Mouse (Mus musculus) MEL (cell line): ENCODE data around the gene 4833423E24Rik. TPM values are rescaled to one million over a fixed set of nuclear protein-coding genes. Genes with fewer than 3 reads are reported as not detected.

Source experiments
- DNase-seq: peaks from one replicate; pipeline ENCODE4 v3.0.0; 2011; ENCODE audit warnings: low read depth, low spot score
- H3K27ac ChIP-seq: 2 replicates; pipeline ENCODE4 v1.5.1; 2012; ENCODE audit warnings: low read depth, mild to moderate bottlenecking, control low read depth, low read length, moderate library complexity; ENCODE audit not compliant: control insufficient read depth
- H3K27me3 ChIP-seq, 2 experiments: fragments of 150-350 bp in 1 of 2; sonication (generic) in 1 of 2; 2 replicates each; pipeline ENCODE4 v1.6.1; 2012; ENCODE audit warnings: low read length in 2 of 2, mild to moderate bottlenecking in 2 of 2, improper control_type of control experiment in 1 of 2, moderate library complexity in 1 of 2; ENCODE audit not compliant: insufficient read depth in 2 of 2, control insufficient read depth in 1 of 2
- H3K36me3 ChIP-seq, 2 experiments: 2 replicates each; pipeline ENCODE4 v1.6.1; 2012 to 2014; ENCODE audit warnings: low read length in 2 of 2, improper control_type of control experiment in 1 of 2, inconsistent platforms in 1 of 2, mild to moderate bottlenecking in 1 of 2; ENCODE audit not compliant: insufficient read depth in 2 of 2, control insufficient read depth in 1 of 2
- H3K4me1 ChIP-seq, 2 experiments: fragments of 150-350 bp in 1 of 2; sonication (generic) in 1 of 2; 2 replicates each; pipeline ENCODE4 v1.6.1; 2012; ENCODE audit warnings: low read length in 2 of 2, improper control_type of control experiment in 1 of 2, mild to moderate bottlenecking in 1 of 2; ENCODE audit not compliant: insufficient read depth in 2 of 2, control insufficient read depth in 1 of 2
- H3K4me3 ChIP-seq, 2 experiments: fragments of 150-350 bp in 1 of 2; sonication (generic) in 1 of 2; 2 replicates each; pipeline ENCODE4 v1.5.1; 2012; ENCODE audit warnings: low read depth in 2 of 2, low read length in 2 of 2, mild to moderate bottlenecking in 2 of 2, moderate library complexity in 2 of 2, control low read depth in 1 of 2, improper control_type of control experiment in 1 of 2; ENCODE audit not compliant: control insufficient read depth in 1 of 2, insufficient read depth in 1 of 2
- H3K79me2 ChIP-seq: 2 replicates; pipeline ENCODE4 v1.6.1; 2012; ENCODE audit warnings: mild to moderate bottlenecking, low read length, moderate library complexity; ENCODE audit not compliant: control insufficient read depth, poor library complexity, insufficient read depth
- H3K9ac ChIP-seq: 2 replicates; pipeline ENCODE4 v1.6.1; 2012; ENCODE audit warnings: low read depth, mild to moderate bottlenecking, control low read depth, low read length, moderate library complexity; ENCODE audit not compliant: control insufficient read depth, poor library complexity, severe bottlenecking
- H3K9me3 ChIP-seq: fragments of 150-350 bp; sonication (generic); replicated peaks from 2 replicates; pipeline ENCODE4 v1.6.1; 2012; ENCODE audit warnings: mild to moderate bottlenecking, low read length, improper control_type of control experiment, moderate library complexity; ENCODE audit not compliant: insufficient read depth
- CHD1 ChIP-seq: IDR thresholded peaks from 2 replicates; pipeline ENCODE4 v1.6.1; 2012; ENCODE audit warnings: low read depth, mild to moderate bottlenecking, inconsistent platforms, low read length, improper control_type of control experiment
- CTCF ChIP-seq, 3 experiments: IDR thresholded peaks in 2 of 3; conservative IDR thresholded peaks in 1 of 3; 2 replicates each; pipeline ENCODE4 v1.5.1; 2011 to 2012; ENCODE audit warnings: low read length in 3 of 3, low read depth in 2 of 3, mild to moderate bottlenecking in 2 of 3, improper control_type of control experiment in 1 of 3, inconsistent platforms in 1 of 3, mixed read lengths in 1 of 3, moderate library complexity in 1 of 3; ENCODE audit not compliant: control insufficient read depth in 1 of 3, insufficient read depth in 1 of 3, poor library complexity in 1 of 3, severe bottlenecking in 1 of 3
- ETS1 ChIP-seq: IDR thresholded peaks from 2 replicates; pipeline ENCODE4 v1.6.1; 2012; ENCODE audit warnings: low read depth, mild to moderate bottlenecking, inconsistent platforms, low read length, improper control_type of control experiment, moderate library complexity
- GABPA ChIP-seq: IDR thresholded peaks from 2 replicates; pipeline ENCODE4 v1.6.1; 2012; ENCODE audit warnings: low read depth, mild to moderate bottlenecking, inconsistent platforms, low read length, improper control_type of control experiment, moderate library complexity
- GATA1 ChIP-seq: IDR thresholded peaks from 2 replicates; pipeline ENCODE4 v1.6.1; 2011; ENCODE audit warnings: low read depth, low read length, improper control_type of control experiment
- JUND ChIP-seq: IDR thresholded peaks from 2 replicates; pipeline ENCODE4 v1.6.1; 2011; ENCODE audit warnings: low read depth, mild to moderate bottlenecking, improper control_type of control experiment, low read length
- MAFK ChIP-seq: IDR thresholded peaks from 2 replicates; pipeline ENCODE4 v1.6.1; 2011; ENCODE audit warnings: low read depth, mild to moderate bottlenecking, low read length, improper control_type of control experiment, borderline replicate concordance
- MAX ChIP-seq: IDR thresholded peaks from 2 replicates; pipeline ENCODE4 v1.6.1; 2011; ENCODE audit warnings: low read length, improper control_type of control experiment
- MEF2A ChIP-seq: IDR thresholded peaks from 2 replicates; pipeline ENCODE4 v1.6.1; 2014; ENCODE audit warnings: low read depth, mild to moderate bottlenecking, inconsistent platforms, low read length, improper control_type of control experiment; ENCODE audit not compliant: poor library complexity, insufficient replicate concordance, severe bottlenecking; ENCODE audit errors: extremely low read depth
- MXI1 ChIP-seq: IDR thresholded peaks from 2 replicates; pipeline ENCODE4 v1.6.1; 2011; ENCODE audit warnings: mild to moderate bottlenecking, low read depth, low read length, improper control_type of control experiment
- MYC ChIP-seq: IDR thresholded peaks from 2 replicates; pipeline ENCODE4 v1.6.1; 2011; ENCODE audit warnings: low read depth, mild to moderate bottlenecking, low read length, improper control_type of control experiment, moderate library complexity
- NRF1 ChIP-seq: IDR thresholded peaks from 2 replicates; pipeline ENCODE4 v1.6.1; 2014; ENCODE audit warnings: low read depth, mild to moderate bottlenecking, inconsistent platforms, low read length, improper control_type of control experiment, moderate library complexity; ENCODE audit not compliant: poor library complexity, insufficient read depth, severe bottlenecking
- POLR2AphosphoS2 ChIP-seq: IDR thresholded peaks from 2 replicates; pipeline ENCODE4 v1.6.1; 2011; ENCODE audit warnings: low read length, improper control_type of control experiment
- RAD21 ChIP-seq: IDR thresholded peaks from 2 replicates; pipeline ENCODE4 v1.6.1; 2011; ENCODE audit warnings: mild to moderate bottlenecking, low read depth, low read length, improper control_type of control experiment
- SIN3A ChIP-seq: IDR thresholded peaks from 2 replicates; pipeline ENCODE4 v1.6.1; 2012; ENCODE audit warnings: low read length, improper control_type of control experiment, inconsistent platforms
- TCF12 ChIP-seq: IDR thresholded peaks from 2 replicates; pipeline ENCODE4 v1.6.1; 2014; ENCODE audit warnings: low read depth, mild to moderate bottlenecking, inconsistent platforms, low read length, improper control_type of control experiment, moderate library complexity
- UBTF ChIP-seq: IDR thresholded peaks from 2 replicates; pipeline ENCODE4 v1.6.1; 2012; ENCODE audit warnings: low read depth, mild to moderate bottlenecking, inconsistent platforms, low read length, improper control_type of control experiment, moderate library complexity, borderline replicate concordance; ENCODE audit not compliant: insufficient read depth
- USF1 ChIP-seq: IDR thresholded peaks from 2 replicates; pipeline ENCODE4 v1.6.1; 2014; ENCODE audit warnings: low read depth, mild to moderate bottlenecking, inconsistent platforms, low read length, improper control_type of control experiment, moderate library complexity
- ZKSCAN1 ChIP-seq: IDR thresholded peaks from 2 replicates; pipeline ENCODE4 v1.6.1; 2012; ENCODE audit warnings: low read depth, mild to moderate bottlenecking, inconsistent platforms, low read length, improper control_type of control experiment, moderate library complexity
- polyA plus RNA-seq, 2 experiments: library from polyadenylated mRNA; stranded (reverse) in 1 of 2; unstranded in 1 of 2; fragments of >175 nt in 1 of 2; fragments of >200 nt in 1 of 2; gene quantifications; 2 replicates each; pipeline versions ENCODE4 v1.2.1 to v1.2.4; 2012; ENCODE audit warnings: low replicate concordance in 2 of 2, low read depth in 1 of 2; ENCODE audit not compliant: insufficient read length in 2 of 2, insufficient read depth in 1 of 2, missing spikeins in 1 of 2
- total RNA-seq: library from RNA; depleted of rRNA; stranded (reverse); fragments of 300-350 nt; gene quantifications from 2 replicates; pipeline ENCODE4 v1.2.3, GENCODE M21; 2012

Gene 4833423E24Rik
- total and polyA plus RNA-seq, 3 experiments, result not detected

- no peak for TF ChIP-seq GABPA
These were observed 41.4 kb upstream of the 4833423E24Rik start (continued) for GRCm38 (mm10) chr2:85560226-85560625.

- no peaks in the 10 kb centered on the region for H3K27me3 ChIP-seq
- no peak for DNase-seq
These were observed 36.0 kb upstream of the 4833423E24Rik start for GRCm38 (mm10) chr2:85554806-85555205.

GRCm38 (mm10) chr2:85533934-85534333 is 15.1 kb upstream of the 4833423E24Rik start:
- no peak for DNase-seq
- no peaks in the 10 kb centered on the region for H3K79me2 ChIP-seq
- H3K9me3 ChIP-seq, result no peaks in the 10 kb centered on the region
- H3K4me1 ChIP-seq, result no peaks in the 10 kb centered on the region
- no peaks in the 10 kb centered on the region for H3K36me3 ChIP-seq
- TF ChIP-seq CHD1 (no peak), MAX (no peak), JUND (no peak), CTCF (IDR thresholded peaks at IDR 0.05 in 2 of 3, conservative IDR thresholded peaks at IDR 0.05 in 1 of 3; ENCODE audit: control insufficient read depth in 1 of 3, insufficient read depth in 1 of 3, low read depth in 2 of 3, low read length in 3 of 3, poor library complexity in 1 of 3, severe bottlenecking in 1 of 3) (no peak), ETS1 (no peak)
- TF ChIP-seq, all 39 proteins: peak for 0
- Histone ChIP-seq H3K4me3 (no peak overlapping the region), H3K27me3 (no peaks in the 10 kb centered on the region), H3K9ac (no peak overlapping the region), H3K27ac (no peak overlapping the region)

More at GRCm38 (mm10) chr2:85554806-85555205, 36.0 kb upstream of the 4833423E24Rik start:
- Histone ChIP-seq H3K79me2 (no peaks in the 10 kb centered on the region), H3K9me3 (no peaks in the 10 kb centered on the region), H3K36me3 (no peaks in the 10 kb centered on the region), H3K4me3 (no peak overlapping the region), H3K9ac (no peak overlapping the region), H3K4me1 (no peaks in the 10 kb centered on the region), H3K27ac (no peak overlapping the region)
- TF ChIP-seq NRF1 (no peak), MYC (no peak), CTCF (IDR thresholded peaks at IDR 0.05 in 2 of 3, conservative IDR thresholded peaks at IDR 0.05 in 1 of 3; ENCODE audit: control insufficient read depth in 1 of 3, insufficient read depth in 1 of 3, low read depth in 2 of 3, low read length in 3 of 3, poor library complexity in 1 of 3, severe bottlenecking in 1 of 3) (no peak), POLR2AphosphoS2 (no peak), TCF12 (no peak), UBTF (no peak), USF1 (no peak), RAD21 (no peak), GATA1 (no peak), ZKSCAN1 (no peak), MAFK (no peak), JUND (no peak), SIN3A (no peak), MEF2A (no peak), MXI1 (no peak)
